Mouse (Mus musculus) fibroblast of lung, adult 2 months (primary cell): Measurements from ENCODE around the gene Pgm5.

Source experiments
- DNase-seq: peaks from one replicate; pipeline ENCODE4 v3.0.0-alpha.2; 2011; ENCODE audit warnings: low read depth

The Pgm5 gene

DNA sequence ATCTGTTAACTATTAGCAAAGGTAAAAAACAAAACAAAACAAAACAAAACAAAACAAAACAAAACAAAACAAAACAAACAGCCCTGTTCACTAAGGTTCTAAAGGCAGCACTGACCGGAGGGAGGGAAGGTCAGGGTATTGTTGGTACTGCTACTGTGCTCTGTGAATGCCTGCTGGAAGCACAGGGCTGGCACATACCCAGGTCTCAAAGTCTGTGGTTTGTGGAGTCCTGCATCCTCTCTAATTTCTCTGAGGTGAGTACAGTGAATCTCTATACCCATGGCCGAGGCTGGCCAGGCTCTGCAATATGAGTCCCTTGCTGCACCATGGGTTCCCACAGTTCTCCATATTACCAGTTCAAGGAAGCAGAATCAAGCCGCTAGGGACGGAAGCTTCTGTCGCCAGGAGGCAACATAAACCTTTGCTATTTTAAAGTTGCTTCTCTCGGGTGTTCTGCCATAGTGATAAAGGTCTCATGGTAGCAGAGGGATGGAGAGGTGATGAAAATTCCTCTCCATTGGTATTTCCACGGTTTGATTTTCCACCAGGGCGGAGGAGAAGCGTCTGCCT is 208.3 kb downstream of the Pgm5 start:
- no peak for DNase-seq

DNA sequence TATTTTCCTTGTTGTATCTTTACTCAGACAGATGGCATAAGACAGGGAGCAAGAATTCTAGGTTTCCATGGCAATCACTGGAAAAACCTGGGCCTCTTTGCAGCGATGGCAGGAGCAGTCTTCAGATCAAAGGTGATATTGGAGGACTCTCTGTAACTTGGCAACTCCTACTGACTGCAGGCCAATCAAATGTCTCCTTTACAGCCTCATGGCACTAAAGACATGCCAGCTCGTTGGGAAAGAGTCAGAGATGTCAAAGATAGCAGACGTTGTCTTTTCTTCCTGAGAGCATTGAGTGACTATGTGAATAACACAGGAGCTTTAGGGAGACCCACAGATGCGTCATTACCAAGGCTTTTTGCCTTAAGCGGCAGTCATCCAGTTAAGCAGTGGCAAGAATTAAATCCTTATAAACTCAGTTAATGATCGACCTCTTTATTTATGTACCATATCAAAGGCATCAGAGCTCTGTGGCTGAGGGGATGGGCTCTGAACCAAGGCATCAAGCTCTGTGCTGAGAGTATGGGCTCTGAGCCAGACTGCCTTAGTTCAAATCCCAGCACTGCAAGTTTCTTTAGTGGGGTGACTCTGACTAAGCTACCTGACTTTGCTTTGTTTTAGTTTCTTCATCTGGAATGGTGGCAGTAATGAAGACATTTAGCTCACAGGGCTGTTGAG is 209.2 kb downstream of the Pgm5 start:
- DNase-seq, result no peak

DNA sequence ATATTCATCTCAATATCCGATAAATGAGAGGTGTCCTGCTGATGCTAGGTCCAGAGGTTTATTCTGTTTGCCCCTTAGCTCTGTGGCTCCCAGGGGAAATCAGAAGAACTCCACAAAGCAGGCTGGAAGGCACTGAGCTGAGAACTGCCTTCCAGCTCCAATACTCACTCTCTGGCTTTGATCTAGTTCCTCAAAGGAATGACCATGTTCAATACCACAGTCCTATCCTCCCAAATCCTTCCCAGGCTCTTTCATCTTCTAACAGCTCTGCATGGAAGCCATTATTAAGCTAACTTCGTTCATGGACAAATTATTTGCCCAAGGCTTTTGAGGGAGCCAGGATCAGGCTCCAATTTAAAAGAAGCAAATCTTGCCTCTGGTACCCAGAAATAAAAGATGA is 210.1 kb downstream of the Pgm5 start:
- DNase-seq, result no peak

DNA sequence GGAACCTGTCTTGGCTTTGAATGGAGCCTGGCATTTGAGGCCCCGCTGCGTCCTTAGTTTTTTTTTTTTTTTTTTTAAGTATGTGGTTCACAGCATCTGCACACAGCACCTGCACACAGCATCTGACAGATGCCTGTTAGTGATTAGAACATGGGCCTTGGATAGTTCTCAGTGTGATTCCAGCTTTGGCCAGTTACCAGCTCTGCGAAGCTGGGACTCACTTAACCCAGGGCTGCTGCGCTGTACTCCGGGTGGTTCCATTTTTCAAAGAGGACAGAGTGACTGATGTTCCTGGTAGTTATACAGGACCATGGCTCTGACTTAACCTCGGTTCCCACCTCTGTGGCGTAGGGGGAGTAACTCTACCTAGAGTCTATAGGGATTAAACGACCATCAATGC is 211.2 kb downstream of the Pgm5 start:
- no peak for DNase-seq

DNA sequence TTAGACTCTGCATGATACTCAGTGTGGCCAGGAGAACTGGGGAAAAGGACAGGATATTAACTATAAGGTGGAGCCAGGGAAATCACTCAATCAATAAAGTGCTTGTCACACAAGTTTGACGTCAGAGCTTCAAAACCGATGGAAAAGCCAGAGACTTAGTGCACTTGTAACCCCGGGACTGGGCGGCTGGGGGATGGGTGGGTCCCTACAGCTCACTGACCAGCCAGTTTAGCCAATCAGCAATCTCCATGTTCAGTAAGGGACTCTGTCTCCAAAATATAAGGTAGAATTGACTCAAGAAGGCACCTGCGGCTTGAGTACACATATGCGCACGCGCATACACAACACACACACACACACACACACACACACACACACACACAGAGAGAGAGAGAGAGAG is 213.6 kb downstream of the Pgm5 start:
- DNase-seq, result no peak

DNA sequence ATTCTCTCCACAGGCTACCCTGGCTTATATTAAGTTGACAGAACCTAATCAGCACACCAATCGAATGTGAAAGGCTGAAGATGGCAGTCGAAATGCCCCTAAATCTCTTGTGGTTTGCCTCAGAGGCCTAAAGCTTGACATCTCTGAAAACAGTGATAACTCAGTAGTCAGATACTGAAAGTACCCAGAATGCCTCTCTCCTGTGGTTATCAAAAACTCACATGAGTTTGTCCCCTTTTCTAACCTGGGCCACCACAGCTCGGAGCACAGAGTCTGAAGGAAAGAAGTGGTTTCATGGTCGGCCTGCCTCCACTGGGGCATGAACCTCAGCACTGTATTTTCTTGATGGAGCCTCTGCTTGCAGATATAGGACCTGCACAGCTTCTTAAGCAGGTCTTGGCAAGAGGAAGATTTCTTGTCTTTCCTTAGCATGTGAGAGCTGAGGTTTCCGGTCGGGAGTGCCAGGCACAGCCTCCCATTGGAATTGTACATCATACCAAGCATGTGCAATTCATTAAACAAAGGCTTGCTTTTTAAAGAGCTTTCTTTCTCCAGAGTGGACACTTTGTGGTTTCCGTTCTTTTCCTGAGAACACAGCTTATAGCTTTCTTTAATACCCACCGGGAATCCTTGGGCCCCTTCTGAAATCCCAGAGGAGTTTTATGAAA is 215.4 kb downstream of the Pgm5 start:
- no peak for DNase-seq

DNA sequence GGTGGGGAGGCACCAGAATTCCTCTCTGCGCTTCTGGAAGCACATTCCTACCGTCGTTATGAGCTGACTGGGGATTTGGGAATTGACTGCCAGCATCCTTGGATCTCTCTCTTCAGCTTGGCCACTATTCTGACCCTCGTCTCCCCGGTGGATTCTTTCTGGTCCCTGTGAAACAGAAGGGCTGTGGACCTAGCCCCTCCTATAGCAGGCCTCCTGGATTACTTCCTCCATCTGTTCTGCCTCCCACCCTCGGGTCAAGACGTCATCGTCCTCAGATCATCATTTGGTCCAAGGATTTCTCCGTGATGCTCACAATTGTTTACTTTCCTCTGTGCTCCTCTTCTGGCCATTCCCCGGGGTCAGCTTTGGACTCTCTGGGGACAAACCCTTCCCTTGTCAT is 216.7 kb downstream of the Pgm5 start:
- DNase-seq, result no peak

DNA sequence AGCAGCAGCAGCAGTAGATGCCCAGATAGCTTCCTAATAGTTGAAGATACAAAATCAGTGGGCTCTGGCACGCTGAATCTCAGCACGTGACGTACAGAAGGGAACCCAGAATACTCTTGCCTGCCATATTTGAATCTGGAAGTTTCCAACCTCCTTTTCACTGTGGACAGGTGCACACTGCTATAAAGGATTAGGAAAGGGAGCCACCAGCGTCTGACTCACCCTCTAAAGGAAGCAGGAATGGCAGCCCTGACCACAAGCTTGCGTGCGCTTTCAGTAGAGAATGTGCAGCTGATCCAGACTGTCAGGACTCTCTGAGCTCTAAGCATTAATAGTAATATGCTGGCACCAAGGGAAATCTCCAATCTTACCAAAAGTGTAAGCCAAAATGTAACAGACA is 220.7 kb downstream of the Pgm5 start:
- DNase-seq, result no peak

DNA sequence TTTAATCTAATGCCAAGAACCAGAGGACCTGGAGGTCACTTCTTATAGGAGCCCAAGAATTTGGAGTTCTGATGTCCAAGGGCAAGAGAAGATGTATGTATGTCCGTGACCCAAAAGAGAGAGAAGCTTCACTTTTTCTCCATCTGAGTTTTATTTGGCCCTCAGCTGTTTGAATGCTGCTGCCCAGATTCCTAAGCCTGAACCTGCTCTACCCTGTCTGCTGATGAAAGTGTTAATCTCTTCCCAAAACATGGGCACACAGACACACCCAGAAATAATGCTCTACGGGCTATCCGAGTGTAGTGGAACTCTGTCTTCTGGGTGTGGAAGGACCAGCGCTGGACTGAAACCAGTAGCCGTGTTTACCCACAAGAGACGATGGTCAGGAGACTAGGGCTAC is 223.7 kb downstream of the Pgm5 start:
- DNase-seq, result no peak

DNA sequence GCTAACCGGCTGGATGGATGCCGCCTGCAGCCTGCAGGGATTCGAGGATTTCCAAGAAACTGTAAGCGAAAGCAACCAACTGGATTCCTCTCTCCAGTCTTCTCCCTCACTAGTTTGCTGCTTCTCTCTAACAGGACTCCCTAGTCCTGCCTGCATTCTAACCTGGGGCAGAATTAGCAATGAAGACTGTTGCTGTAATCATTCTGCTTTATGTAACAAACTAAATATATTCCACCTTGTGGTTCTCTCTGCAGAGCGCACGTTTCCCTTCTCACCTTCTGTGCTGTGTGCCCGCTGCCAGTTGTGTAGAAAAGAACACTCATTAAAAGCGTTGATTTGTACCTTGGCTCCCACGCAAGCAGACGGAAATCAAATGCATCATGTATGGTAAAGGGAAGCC is 225.0 kb downstream of the Pgm5 start:
- DNase-seq, result no peak

DNA sequence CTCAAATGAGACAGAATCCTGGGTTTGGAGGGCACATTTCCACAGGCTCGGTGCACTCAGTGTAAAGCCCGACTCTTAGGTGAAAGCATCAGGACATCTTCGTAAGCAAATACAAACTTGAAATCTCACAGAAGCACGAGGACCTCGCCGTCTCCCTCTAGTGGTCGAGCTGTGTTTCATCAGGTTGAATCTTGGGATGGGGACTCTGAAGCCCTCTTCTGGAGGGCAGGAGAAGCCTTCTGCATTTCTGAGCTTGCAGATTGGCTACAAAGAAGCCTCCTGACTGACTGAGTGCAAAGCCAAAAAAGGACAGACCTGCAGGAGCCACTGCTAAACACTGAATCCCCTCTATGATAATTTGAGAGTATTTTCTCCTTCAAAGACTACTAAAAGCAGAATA is 227.1 kb downstream of the Pgm5 start:
- DNase-seq, result peak; percentile 49
